Mouse (Mus musculus): ENCODE measurements at regions not wholly inside any gene's neighbourhood (a gene's known extent, or its start where the extent isn't known, plus 50 kb on each side); places are given as distances from the start of the nearest gene placed in this dataset.

DNA sequence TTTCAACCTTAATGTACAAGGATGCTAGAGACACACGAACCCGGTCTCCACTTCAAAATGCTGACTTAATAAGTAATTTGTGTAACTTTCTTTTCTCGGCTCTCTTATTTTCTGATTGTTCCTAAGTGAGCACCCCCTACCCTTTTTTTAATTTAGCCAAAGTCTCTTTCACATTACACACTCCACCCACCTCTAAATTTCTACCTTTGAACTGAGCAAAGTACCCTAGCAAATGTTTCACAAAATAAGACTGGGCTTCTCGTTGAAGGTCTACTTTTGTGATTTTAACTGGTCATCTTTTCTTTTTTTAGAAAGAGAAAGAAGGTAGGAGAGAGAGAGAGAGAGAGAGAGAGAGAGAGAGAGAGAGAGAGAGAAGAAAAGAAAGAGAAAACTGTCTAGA is 2888.4 kb upstream of the Gm7489 start:
- H3K27me3 ChIP-seq (ENCODE audit: poor library complexity, severe bottlenecking): no peaks in the 10 kb centered on the region
- H3K36me3 ChIP-seq (replicated peaks): no peaks in the 10 kb centered on the region
- no peaks in the 10 kb centered on the region for H3K9me3 ChIP-seq
- whole genome bisulfite sequencing: 92% methylated on average over 4 of the region's 4 CpGs
- no peak overlapping the region for H3K4me3 ChIP-seq
- no peak overlapping the region for H3K27ac ChIP-seq
- H3K4me1 ChIP-seq: 0 out of 2 replicates have a peak, but pooled peaks cover 3% of the 10 kb centered on the region
- DNase-seq (ENCODE audit: extremely low spot score, low spot score): no peak

DNA sequence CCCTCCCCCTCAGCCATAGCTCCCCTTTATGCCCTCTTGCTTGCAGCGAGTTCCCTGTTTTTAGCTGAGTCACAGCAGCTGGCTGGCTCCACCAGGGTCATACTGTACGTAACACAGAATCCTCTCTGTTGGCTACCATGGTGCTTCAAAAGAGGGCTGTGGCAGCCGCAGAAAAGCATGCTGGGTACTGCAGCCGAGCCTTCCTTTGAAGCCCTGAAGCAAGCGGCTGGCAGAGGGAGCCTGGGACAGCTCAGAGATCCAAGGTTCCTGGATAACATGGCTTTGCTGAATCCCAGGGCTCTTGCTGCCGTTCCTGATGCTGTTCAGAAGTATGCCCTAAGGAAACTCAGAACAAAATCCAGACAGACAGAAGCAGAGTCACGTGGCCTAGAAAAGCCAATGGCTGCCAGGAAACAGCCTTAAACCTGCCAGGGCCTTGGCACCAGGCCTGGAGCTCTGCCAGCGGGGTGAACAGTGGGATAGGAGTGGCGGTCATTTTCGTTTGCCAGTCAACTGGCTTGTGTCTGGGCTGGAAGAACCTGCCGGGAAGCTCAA is 2887.4 kb upstream of the Gm7489 start:
- no peak for DNase-seq (ENCODE audit: extremely low spot score, low spot score)
- Histone ChIP-seq H3K4me3 (no peak overlapping the region), H3K36me3 (replicated peaks) (no peaks in the 10 kb centered on the region), H3K27ac (0 out of 2 replicates have a peak overlapping the region, but pooled peaks have one; percentile 15), H3K4me1 (0 out of 2 replicates have a peak, but pooled peaks cover 3% of the 10 kb centered on the region), H3K27me3 (ENCODE audit: poor library complexity, severe bottlenecking) (no peaks in the 10 kb centered on the region), H3K9me3 (no peaks in the 10 kb centered on the region)
- 86% methylated on average over 11 of the region's 11 CpGs for WGBS

DNA sequence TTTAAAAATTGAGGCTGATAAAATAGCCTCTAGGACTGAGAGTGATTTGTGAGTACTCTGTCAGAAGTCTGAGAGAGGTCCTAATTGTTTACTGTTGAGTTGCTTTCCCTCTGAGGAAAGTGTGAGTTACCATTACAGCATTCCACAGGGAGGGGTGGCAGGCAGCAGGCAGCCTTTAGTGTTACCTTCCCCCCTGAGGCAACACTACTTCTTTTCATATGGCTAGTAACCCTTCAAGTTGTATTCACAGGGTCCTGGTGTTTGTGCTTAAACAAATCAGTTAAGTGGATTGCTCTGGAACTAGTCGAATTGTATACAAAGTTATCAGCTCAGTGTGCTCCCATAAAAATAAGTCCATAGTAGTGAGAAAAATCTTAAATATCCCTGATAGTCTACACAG is 2845.7 kb upstream of the Gm7489 start:
- H3K36me3 ChIP-seq (replicated peaks): no peaks in the 10 kb centered on the region
- H3K9me3 ChIP-seq: no peaks in the 10 kb centered on the region
- 0 out of 2 replicates have a peak, but pooled peaks cover 4% of the 10 kb centered on the region for H3K4me1 ChIP-seq
- H3K27ac ChIP-seq: no peak overlapping the region
- 14% methylated on average over 1 of the region's 1 CpGs for whole genome bisulfite sequencing
- DNase-seq (ENCODE audit: extremely low spot score, low spot score): no peak
- no peaks in the 10 kb centered on the region for H3K27me3 ChIP-seq (ENCODE audit: poor library complexity, severe bottlenecking)
- H3K4me3 ChIP-seq: no peak overlapping the region

DNA sequence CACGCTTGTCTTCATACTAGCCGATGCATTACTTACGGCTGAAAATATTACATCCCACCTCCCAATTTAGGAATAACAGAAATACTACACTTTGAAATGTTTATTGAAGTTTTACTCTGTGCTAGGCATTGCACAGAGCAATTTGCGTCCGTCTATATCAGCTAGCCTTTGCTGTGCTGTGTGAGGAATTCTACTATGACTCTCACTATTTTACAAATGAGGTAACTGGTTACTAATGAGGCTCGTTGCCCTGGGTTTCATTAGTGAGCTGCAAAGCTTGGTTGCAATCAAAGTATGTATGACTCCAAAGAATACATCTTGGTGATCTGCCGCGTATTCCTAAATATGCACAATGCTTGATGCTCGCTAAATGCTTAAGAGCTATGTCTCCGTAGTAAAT is 2814.2 kb upstream of the Gm7489 start:
- 67% methylated on average over 10 of the region's 10 CpGs for WGBS

DNA sequence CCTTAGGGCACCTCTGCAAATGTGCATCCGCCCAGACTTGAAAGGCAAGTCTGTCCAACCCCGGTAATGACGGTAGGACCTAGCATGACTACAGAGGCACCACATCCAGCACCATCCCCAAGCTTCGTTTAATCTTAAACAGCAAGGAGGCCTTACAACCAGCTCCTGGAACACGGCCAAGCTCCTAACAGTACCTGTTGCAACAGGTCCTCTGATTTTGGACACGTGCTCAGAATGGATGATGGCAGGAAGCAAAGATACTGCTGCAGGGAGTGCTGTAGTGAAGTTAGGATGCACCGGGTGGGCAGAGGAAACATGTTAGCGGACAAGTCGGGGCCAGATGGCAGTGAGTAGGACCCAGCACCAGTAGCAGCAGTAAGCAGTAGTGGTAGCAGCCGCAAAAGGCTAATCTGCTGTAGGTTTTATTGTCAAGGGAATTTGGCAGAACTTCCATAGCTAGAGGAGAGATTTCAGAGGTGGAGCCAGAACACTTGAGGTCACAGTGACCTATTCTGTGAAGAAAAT is 2813.5 kb upstream of the Gm7489 start:
- Histone ChIP-seq H3K4me1 (peaks cover 24% of the 10 kb centered on the region), H3K9me3 (no peaks in the 10 kb centered on the region), H3K36me3 (replicated peaks) (no peaks in the 10 kb centered on the region), H3K4me3 (no peak overlapping the region), H3K27ac (peak overlapping the region; percentile 79), H3K27me3 (ENCODE audit: poor library complexity, severe bottlenecking) (no peaks in the 10 kb centered on the region)
- 83% methylated on average over 10 of the region's 10 CpGs for WGBS
- DNase-seq (ENCODE audit: extremely low spot score, low spot score): peak; percentile 15

More for the DNA sequence above, 2814.2 kb upstream of the Gm7489 start:
- H3K27me3 ChIP-seq (ENCODE audit: poor library complexity, severe bottlenecking): no peaks in the 10 kb centered on the region
- H3K4me1 ChIP-seq: peaks cover 24% of the 10 kb centered on the region
- H3K4me3 ChIP-seq: no peak overlapping the region
- H3K9me3 ChIP-seq: no peaks in the 10 kb centered on the region
- H3K27ac ChIP-seq: peak overlapping the region; percentile 79
- no peaks in the 10 kb centered on the region for H3K36me3 ChIP-seq (replicated peaks)
- DNase-seq (ENCODE audit: extremely low spot score, low spot score): peak; percentile 16

DNA sequence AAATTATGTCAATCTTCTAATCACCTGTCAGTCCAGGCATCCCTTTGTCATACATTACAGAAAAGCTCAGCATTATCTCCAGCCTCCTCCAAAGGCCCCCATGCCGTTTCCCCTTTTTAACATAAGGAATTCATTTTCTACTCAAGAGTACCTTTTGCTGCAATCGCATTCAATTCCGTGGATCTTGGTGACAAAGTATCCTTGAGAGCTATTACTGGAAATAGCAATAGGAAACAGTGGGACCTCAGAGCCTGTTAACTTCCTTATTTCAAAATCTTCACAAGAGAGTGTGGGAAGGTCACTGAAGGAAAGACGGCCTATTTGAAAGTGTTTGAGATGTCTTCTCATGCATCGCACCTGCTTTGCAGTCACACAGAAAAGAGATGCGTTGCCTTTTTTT is 2811.0 kb upstream of the Gm7489 start:
- H3K27ac ChIP-seq: no peak overlapping the region
- no peaks in the 10 kb centered on the region for H3K27me3 ChIP-seq (ENCODE audit: poor library complexity, severe bottlenecking)
- WGBS: 83% methylated on average over 6 of the region's 6 CpGs
- H3K4me1 ChIP-seq: peaks cover 24% of the 10 kb centered on the region
- H3K36me3 ChIP-seq (replicated peaks): no peaks in the 10 kb centered on the region
- no peaks in the 10 kb centered on the region for H3K9me3 ChIP-seq
- no peak for DNase-seq (ENCODE audit: extremely low spot score, low spot score)
- H3K4me3 ChIP-seq: no peak overlapping the region

DNA sequence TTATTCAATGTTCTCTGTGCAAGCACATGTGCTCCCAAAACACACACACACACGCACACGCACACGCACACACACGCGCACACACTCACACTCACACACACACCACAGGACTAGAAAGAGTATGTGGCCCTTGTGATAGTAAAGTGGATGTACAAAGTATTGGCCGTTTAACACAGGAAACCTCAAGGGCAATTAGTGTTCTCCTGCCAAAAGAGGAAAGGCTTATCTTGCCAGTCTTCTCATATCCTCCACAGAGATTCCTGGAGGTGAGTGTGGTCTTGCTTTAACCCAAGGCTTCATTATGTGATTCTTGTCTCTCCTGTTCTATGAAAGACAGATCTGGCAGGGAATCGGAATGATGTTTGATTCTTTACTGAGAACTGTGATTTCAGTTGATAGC is 2810.5 kb upstream of the Gm7489 start:
- H3K27me3 ChIP-seq (ENCODE audit: poor library complexity, severe bottlenecking): no peaks in the 10 kb centered on the region
- H3K4me1 ChIP-seq: peaks cover 24% of the 10 kb centered on the region
- DNase-seq (ENCODE audit: extremely low spot score, low spot score): no peak
- H3K36me3 ChIP-seq (replicated peaks): no peaks in the 10 kb centered on the region
- no peak overlapping the region for H3K27ac ChIP-seq
- H3K4me3 ChIP-seq: no peak overlapping the region
- H3K9me3 ChIP-seq: no peaks in the 10 kb centered on the region
- WGBS: 95% methylated on average over 7 of the region's 7 CpGs

DNA sequence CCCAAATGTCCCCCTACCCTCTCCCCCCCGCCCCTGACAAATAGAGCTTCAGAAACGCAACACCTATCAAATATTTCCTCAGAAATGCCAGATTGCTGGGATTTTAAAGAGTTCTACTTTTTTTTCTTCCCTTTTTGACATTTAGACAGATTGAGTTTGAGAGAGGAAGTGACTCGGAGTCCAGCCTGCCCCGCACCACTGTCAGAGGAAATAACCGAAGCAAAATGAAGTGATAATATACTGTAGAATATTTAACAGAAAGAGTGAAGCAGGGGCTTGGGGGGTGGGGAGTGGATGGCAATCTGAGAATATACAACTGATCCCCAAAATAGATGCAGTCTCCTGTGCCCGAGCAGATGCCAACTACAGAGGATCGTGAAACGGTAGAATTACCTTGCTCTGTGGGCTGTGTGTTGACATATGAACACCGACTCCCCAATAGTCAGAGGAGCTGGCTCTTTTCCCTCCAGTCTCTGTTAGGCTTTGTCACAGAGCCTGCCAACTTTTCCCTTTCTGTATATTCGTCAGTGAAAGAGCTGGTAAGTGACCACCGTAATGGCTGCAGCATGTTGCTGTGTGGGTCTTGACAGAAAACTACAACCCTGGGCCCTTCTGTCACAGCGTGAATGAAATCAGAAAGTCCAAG is 2800.9 kb upstream of the Gm7489 start:
- Histone ChIP-seq H3K27me3 (ENCODE audit: poor library complexity, severe bottlenecking) (no peaks in the 10 kb centered on the region), H3K27ac (no peak overlapping the region)
- 84% methylated on average over 12 of the region's 12 CpGs for WGBS

DNA sequence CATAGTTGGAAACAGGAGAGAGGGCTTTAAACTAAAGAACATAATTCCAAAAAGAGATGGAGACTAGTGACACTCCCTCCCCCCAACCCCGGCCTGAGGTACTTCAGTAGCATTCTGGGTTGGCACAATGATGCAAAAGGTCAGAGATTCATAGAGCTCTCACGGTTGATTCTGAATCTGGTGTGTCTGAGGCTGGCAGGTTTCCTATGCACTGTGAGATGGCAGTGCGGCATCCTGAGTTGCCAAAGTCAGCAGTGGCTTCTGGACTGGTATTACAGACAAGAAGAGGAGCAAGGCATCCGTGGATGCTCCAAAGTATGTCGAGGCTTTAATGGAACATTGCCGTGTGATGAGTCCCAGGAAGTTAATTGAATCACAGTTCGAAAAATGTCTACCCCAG is 2791.8 kb upstream of the Gm7489 start:
- no peaks in the 10 kb centered on the region for H3K36me3 ChIP-seq (replicated peaks)
- no peaks in the 10 kb centered on the region for H3K27me3 ChIP-seq (ENCODE audit: poor library complexity, severe bottlenecking)
- H3K4me1 ChIP-seq: no peaks in the 10 kb centered on the region
- H3K9me3 ChIP-seq: no peaks in the 10 kb centered on the region
- no peak for DNase-seq (ENCODE audit: extremely low spot score, low spot score)
- no peak overlapping the region for H3K27ac ChIP-seq
- no peak overlapping the region for H3K4me3 ChIP-seq
- 86% methylated on average over 7 of the region's 7 CpGs for WGBS

More for the DNA sequence above, 2800.9 kb upstream of the Gm7489 start:
- Histone ChIP-seq H3K36me3 (replicated peaks) (no peaks in the 10 kb centered on the region), H3K4me3 (no peak overlapping the region), H3K4me1 (no peaks in the 10 kb centered on the region), H3K9me3 (no peaks in the 10 kb centered on the region)
- no peak for DNase-seq (ENCODE audit: extremely low spot score, low spot score)

DNA sequence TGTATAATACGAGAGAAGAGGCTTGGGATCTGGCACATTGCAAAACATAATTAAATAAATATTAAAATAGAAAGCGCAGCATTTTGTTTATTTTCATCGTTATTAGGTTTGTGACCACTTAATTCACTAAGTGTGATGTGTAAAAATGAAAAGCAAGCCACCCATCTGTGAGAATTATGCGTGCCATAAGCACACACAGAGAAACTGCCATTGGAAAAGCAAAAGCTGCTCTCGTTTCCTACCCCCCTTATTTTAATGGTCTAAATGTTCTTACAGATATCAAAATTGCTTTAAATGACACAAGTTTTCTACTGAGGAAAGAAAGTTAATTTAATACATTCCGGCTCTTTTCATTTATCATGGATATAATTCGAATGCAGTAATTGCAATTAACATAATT is 2780.8 kb upstream of the Gm7489 start:
- Histone ChIP-seq H3K36me3 (replicated peaks) (no peaks in the 10 kb centered on the region), H3K4me3 (peak overlapping the region; percentile 20; the same call in 1 of the 2 replicates), H3K9me3 (no peaks in the 10 kb centered on the region), H3K27ac (peak overlapping the region; percentile 70), H3K27me3 (ENCODE audit: poor library complexity, severe bottlenecking) (no peaks in the 10 kb centered on the region), H3K4me1 (peaks cover 14% of the 10 kb centered on the region)
- DNase-seq (ENCODE audit: extremely low spot score, low spot score): no peak
- 82% methylated on average over 7 of the region's 7 CpGs for WGBS

DNA sequence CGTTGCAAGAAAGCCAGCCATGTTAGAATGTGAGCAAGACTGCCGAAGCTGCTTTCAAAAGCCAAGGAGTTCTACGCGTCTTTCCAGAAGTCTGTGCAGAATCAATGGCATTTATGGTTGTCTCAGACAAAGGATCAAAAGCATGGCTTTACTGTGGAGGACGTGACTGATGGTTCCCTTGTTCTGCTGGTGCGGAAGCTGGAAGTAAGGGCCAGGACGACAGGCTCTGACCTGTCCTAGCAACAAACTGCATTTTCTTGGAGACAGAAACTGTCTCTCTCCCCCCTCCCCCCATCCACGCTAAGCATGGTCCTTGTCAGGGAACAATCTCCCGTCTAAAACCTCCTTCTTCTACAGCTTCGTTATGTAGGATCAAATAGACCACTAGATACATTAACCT is 2780.3 kb upstream of the Gm7489 start:
- DNase-seq (ENCODE audit: extremely low spot score, low spot score): peak; percentile 17
- Histone ChIP-seq H3K9me3 (no peaks in the 10 kb centered on the region), H3K4me1 (peaks cover 14% of the 10 kb centered on the region), H3K4me3 (peak overlapping the region; percentile 20; the same call in 1 of the 2 replicates), H3K27me3 (ENCODE audit: poor library complexity, severe bottlenecking) (no peaks in the 10 kb centered on the region), H3K36me3 (replicated peaks) (no peaks in the 10 kb centered on the region), H3K27ac (peak overlapping the region; percentile 70)
- 25% methylated on average over 10 of the region's 10 CpGs for WGBS

DNA sequence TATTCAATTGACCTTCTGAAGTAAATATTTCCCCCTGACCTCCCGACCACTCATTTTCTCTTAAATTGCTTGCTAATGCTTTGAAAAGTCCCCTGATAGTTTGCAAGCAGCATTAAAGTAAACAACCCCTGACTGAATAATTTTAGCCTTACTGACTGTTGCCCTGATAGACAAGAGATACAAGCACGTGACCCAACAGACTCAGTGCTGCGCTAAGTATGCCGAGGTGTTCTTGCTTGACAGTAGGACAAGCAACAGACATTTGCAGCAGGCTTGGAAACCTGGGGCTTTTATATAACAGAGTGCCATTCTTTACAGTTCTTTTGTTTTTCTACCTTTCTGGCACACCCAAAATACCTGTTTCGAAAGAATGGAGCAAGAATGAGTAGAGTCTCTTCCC is 2779.9 kb upstream of the Gm7489 start:
- peaks cover 14% of the 10 kb centered on the region for H3K4me1 ChIP-seq
- WGBS: 72% methylated on average over 5 of the region's 5 CpGs
- no peak overlapping the region for H3K4me3 ChIP-seq
- H3K27ac ChIP-seq: peak overlapping the region; percentile 70; the same call in 1 of the 2 replicates
- H3K9me3 ChIP-seq: no peaks in the 10 kb centered on the region
- no peaks in the 10 kb centered on the region for H3K36me3 ChIP-seq (replicated peaks)
- H3K27me3 ChIP-seq (ENCODE audit: poor library complexity, severe bottlenecking): no peaks in the 10 kb centered on the region
- DNase-seq (ENCODE audit: extremely low spot score, low spot score): no peak

DNA sequence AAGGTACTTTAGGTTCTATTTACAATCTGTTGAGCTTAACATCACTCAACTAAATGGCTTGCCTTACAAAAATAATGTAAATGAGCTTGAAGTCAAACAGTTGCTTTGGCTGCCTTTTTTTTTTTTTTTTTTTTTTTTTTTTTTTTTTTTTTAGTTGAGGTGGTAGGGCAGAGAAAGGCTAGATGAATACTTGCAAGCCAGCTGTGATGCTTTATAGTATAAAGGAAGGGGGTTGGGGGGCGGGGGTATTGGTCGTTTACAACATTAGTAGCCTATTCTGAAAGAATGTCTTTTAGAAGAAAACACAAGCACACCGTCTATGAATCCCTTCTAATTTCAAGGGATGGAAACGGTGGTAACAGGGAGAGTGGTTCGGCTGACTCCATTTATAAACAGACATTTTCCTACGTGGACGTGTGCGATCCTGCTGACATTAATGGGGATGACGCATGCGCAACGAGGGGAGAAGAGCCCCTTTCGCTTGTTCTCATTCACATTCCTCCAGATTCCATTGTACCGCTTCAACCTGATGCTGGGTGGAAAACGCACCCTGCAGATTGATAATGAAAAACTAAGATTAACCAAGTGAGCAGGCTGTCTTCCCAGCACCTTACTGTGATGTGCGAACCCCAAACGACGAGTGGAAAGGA is 2779.2 kb upstream of the Gm7489 start:
- Histone ChIP-seq H3K27me3 (ENCODE audit: poor library complexity, severe bottlenecking) (no peaks in the 10 kb centered on the region), H3K9me3 (no peaks in the 10 kb centered on the region), H3K36me3 (replicated peaks) (no peaks in the 10 kb centered on the region), H3K27ac (no peak overlapping the region), H3K4me1 (peaks cover 14% of the 10 kb centered on the region), H3K4me3 (no peak overlapping the region)
- no peak for DNase-seq (ENCODE audit: extremely low spot score, low spot score)
- 74% methylated on average over 17 of the region's 17 CpGs for WGBS
